Mouse (Mus musculus) right cerebral cortex, postnatal 36 days (tissue): ENCODE data around the gene Gpr160.

Source experiments
- DNase-seq, 2 experiments: peaks; one replicate each; pipeline ENCODE4 v3.0.0; 2022; ENCODE audit warnings: low spot score in 2 of 2, mixed read lengths in 1 of 2

Gpr160 gene

GRCm38 (mm10) chr3:30899407-30899806 is 43.7 kb downstream of the Gpr160 start:
- DNase-seq, result no peak

- DNase-seq, result no peak
Observed at GRCm38 (mm10) chr3:30904658-30905057, 48.9 kb downstream of the Gpr160 start.

GRCm38 (mm10) chr3:30917160-30917559 is 61.4 kb downstream of the Gpr160 start:
- no peak for DNase-seq

GRCm38 (mm10) chr3:30927664-30928063 is 71.9 kb downstream of the Gpr160 start:
- DNase-seq, result no peak

- DNase-seq, result no peak
Observed at GRCm38 (mm10) chr3:30929828-30930227, 74.1 kb downstream of the Gpr160 start.

- DNase-seq, result no peak
Observed at GRCm38 (mm10) chr3:30934384-30934783, 78.6 kb downstream of the Gpr160 start.
